Mouse (Mus musculus) lung, postnatal 0 days (tissue): ENCODE results near the gene Cnpy1. TPM values are rescaled to one million over a fixed set of nuclear protein-coding genes. Genes with fewer than 3 reads are reported as not detected.
A peak's percentile ranks its signal among the peaks of the same experiment; 100 is the strongest.

ENCODE experiments used
- ATAC-seq: fragments of 200-750 bp; cut with Nextera tagmentation; 2 replicates; pipeline ENCODE4 v1.8.0; 2017; ENCODE audit warnings: moderate library complexity
- DNase-seq: peaks from one replicate; pipeline ENCODE4 v3.0.0-alpha.2; 2016; ENCODE audit warnings: low spot score
- H3K27ac ChIP-seq: fragments of 300-500 bp; sonication (generic); 2 replicates; pipeline ENCODE4 v1.5.1; 2014; ENCODE audit warnings: antibody characterized with exemption, mild to moderate bottlenecking, low read length, mixed read lengths
- H3K27me3 ChIP-seq: fragments of 300-500 bp; sonication (generic); replicated peaks from 2 replicates; pipeline ENCODE4 v1.6.1; 2014; ENCODE audit warnings: low read length, mixed read lengths; ENCODE audit not compliant: insufficient read depth
- H3K36me3 ChIP-seq: fragments of 300-500 bp; sonication (generic); 2 replicates; pipeline ENCODE4 v1.6.1; 2014; ENCODE audit warnings: low read length, mixed read lengths; ENCODE audit not compliant: insufficient read depth
- H3K4me1 ChIP-seq: fragments of 300-500 bp; sonication (generic); 2 replicates; pipeline ENCODE4 v1.6.1; 2014; ENCODE audit warnings: antibody characterized with exemption, low read depth, low read length, mixed read lengths; ENCODE audit not compliant: insufficient read depth
- H3K4me2 ChIP-seq: fragments of 300-500 bp; sonication (generic); replicated peaks from 2 replicates; pipeline ENCODE4 v1.6.1; 2014; ENCODE audit warnings: low read depth, mild to moderate bottlenecking, low read length, moderate library complexity, mixed read lengths
- H3K4me3 ChIP-seq: fragments of 300-500 bp; sonication (generic); 2 replicates; pipeline ENCODE4 v1.5.1; 2014; ENCODE audit warnings: low read depth, low read length
- H3K9ac ChIP-seq: fragments of 300-500 bp; sonication (generic); replicated peaks from 2 replicates; pipeline ENCODE4 v1.6.1; 2014; ENCODE audit warnings: low read depth, mild to moderate bottlenecking
- H3K9me3 ChIP-seq: fragments of 300-500 bp; sonication (generic); 2 replicates; pipeline ENCODE4 v1.6.1; 2016; ENCODE audit warnings: low read length, mixed read lengths
- CTCF ChIP-seq: IDR thresholded peaks from 2 replicates; pipeline ENCODE4 v1.5.1; 2016; ENCODE audit warnings: antibody characterized with exemption, mild to moderate bottlenecking
- EP300 ChIP-seq: IDR thresholded peaks from 2 replicates; pipeline ENCODE4 v1.6.1; 2016; ENCODE audit warnings: antibody characterized with exemption, mild to moderate bottlenecking, control low read depth
- WGBS: fragments of 180-500 bp; shearing (Covaris S2); extraction: QIAGEN DNeasy Blood & Tissue Kit; methylation state at CpG from one replicate; pipeline ENCODE4 v1.1.7; 2014; 5-methylcytosine and 5-hydroxymethylcytosine counted together
- polyA plus RNA-seq: library from polyadenylated mRNA; unstranded; fragments of >200 nt; fragmentation: Nextera tagmentation; extraction: Ambion mirVana; gene quantifications from 2 replicates; pipeline ENCODE4 v1.2.1, GENCODE M21; 2015

The Cnpy1 gene
- polyA plus RNA-seq, 1 experiment from 2014 or later: 0.08 TPM

DNA sequence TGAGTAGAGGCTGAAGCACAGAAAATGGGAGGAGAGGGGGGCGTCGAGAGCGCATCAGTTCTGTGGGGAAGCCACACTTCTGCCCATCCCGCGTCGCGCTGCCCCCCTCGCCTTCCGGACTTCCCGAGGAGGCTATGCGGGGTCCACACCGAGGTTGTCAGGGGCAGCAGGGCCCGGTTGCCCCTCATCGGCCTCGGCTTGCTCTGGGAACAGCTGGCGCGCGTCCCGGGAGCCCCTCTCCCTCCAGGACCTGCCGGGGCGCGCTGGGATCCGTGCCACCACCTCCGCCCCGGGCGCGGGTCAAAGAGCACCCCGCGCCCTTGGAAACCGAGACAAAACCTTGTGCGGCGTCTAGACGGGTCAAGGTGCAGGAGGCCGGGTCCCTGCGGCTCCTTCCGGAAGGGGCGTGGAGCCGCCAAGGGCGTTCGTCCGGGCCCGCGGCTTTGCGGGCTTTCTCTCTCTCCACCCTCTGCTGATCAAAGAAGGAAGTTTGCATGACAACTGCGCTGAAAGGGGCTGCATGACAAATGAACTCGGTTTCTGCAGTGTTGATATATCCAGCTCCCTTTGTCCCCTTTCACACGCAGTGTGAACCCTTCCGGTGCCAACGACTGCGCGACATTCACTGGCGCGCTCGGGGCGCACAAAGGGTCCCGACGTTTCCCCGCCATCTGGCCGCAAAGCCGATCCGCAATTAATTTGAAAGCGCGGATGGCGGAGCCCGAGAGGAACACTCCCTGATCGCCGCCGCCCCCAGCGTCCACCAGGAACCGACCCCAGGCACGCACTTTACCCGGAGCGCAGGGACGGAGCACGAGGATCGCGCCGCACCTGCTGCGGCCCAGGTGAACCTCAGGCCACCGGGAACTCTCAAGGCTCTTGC is 35.8 kb downstream of the Cnpy1 start:
- H3K27me3 ChIP-seq: peaks cover 43% of the 10 kb centered on the region
- H3K36me3 ChIP-seq: no peaks in the 10 kb centered on the region
- no peaks in the 10 kb centered on the region for H3K4me1 ChIP-seq
- 2% methylated on average over 79 of the region's 80 CpGs for WGBS
- H3K9ac ChIP-seq: no peak overlapping the region
- DNase-seq (no peak), ATAC-seq (no peak)
- TF ChIP-seq CTCF: no peak
- no peak for TF ChIP-seq EP300
- H3K27ac ChIP-seq: no peak overlapping the region
- peak overlapping the region; percentile 31 for H3K4me3 ChIP-seq
- no peaks in the 10 kb centered on the region for H3K9me3 ChIP-seq
- peak overlapping the region; percentile 46 for H3K4me2 ChIP-seq

- WGBS: 10% methylated on average over 20 of the region's 20 CpGs
- Histone ChIP-seq H3K36me3 (no peaks in the 10 kb centered on the region), H3K9ac (no peak overlapping the region), H3K4me3 (no peak overlapping the region), H3K27me3 (peaks cover 39% of the 10 kb centered on the region), H3K27ac (no peak overlapping the region), H3K9me3 (no peaks in the 10 kb centered on the region), H3K4me1 (no peaks in the 10 kb centered on the region), H3K4me2 (no peak overlapping the region)
- TF ChIP-seq CTCF (no peak), EP300 (no peak)
- DNase-seq (no peak), ATAC-seq (no peak)
Measured at GRCm38 (mm10) chr5:28208726-28209520, 36.7 kb downstream of the Cnpy1 start.

- Histone ChIP-seq H3K4me3 (no peak overlapping the region), H3K4me1 (no peaks in the 10 kb centered on the region), H3K27ac (no peak overlapping the region), H3K9me3 (no peaks in the 10 kb centered on the region), H3K27me3 (peaks cover 39% of the 10 kb centered on the region), H3K9ac (no peak overlapping the region), H3K36me3 (no peaks in the 10 kb centered on the region), H3K4me2 (no peak overlapping the region)
- TF ChIP-seq CTCF (no peak), EP300 (no peak)
- 72% methylated on average over 4 of the region's 4 CpGs for WGBS
- DNase-seq: no peak
- no peak for ATAC-seq
Measured at GRCm38 (mm10) chr5:28207043-28207442, 38.6 kb downstream of the Cnpy1 start.

GRCm38 (mm10) chr5:28206448-28206847 is 39.2 kb downstream of the Cnpy1 start:
- Histone ChIP-seq H3K9ac (no peak overlapping the region), H3K27ac (no peak overlapping the region), H3K4me3 (no peak overlapping the region), H3K27me3 (peaks cover 36% of the 10 kb centered on the region), H3K36me3 (no peaks in the 10 kb centered on the region), H3K4me1 (no peaks in the 10 kb centered on the region), H3K9me3 (no peaks in the 10 kb centered on the region), H3K4me2 (no peak overlapping the region)
- 23% methylated on average over 4 of the region's 4 CpGs for WGBS
- DNase-seq (no peak), ATAC-seq (no peak)
- TF ChIP-seq CTCF: no peak
- TF ChIP-seq EP300: no peak

DNA sequence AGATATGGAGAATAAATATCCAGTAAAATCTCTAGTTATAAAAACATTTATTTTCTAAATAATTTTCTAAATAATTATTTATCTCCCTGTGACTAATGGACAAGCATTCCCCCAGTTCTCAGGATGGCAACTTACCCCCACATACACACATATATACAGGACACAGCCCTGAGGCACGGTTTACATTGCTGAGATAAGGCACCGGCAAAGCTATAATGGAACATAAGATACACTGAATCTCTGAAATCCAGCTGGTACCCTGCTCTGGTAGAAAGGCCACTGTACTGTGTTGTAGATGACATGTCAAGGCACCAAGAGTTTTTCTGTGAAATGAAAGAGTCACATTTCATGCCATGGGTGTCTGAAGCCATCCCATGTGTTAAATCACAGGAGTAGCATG is 40.9 kb downstream of the Cnpy1 start:
- 41% methylated on average over 2 of the region's 2 CpGs for WGBS
- H3K4me1 ChIP-seq: no peaks in the 10 kb centered on the region
- H3K9me3 ChIP-seq: no peaks in the 10 kb centered on the region
- TF ChIP-seq EP300: no peak
- TF ChIP-seq CTCF: no peak
- H3K9ac ChIP-seq: no peak overlapping the region
- H3K36me3 ChIP-seq: no peaks in the 10 kb centered on the region
- H3K27me3 ChIP-seq: peaks cover 22% of the 10 kb centered on the region
- no peak overlapping the region for H3K4me3 ChIP-seq
- H3K4me2 ChIP-seq: no peak overlapping the region
- no peak for DNase-seq
- ATAC-seq: no peak
- H3K27ac ChIP-seq: no peak overlapping the region

DNA sequence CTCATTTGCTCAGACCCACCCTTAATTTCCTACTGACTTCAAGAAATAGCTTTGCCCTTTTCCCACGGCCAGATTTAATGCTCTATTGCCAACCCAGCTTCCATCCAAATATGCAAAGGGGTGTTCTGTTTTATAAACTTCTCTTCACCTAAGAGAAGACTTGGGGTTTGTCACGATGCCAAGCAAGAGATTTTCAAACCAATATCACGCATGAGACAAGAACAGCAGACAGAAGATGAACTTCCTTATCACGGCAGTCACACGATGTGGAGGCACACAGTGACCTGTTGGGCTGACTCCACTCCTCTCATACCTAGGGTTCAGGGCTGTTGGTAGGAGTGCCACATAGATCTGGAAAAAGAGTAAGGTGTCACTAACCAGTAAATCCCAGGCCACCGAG is 42.5 kb downstream of the Cnpy1 start:
- ATAC-seq: no peak
- Histone ChIP-seq H3K36me3 (no peaks in the 10 kb centered on the region), H3K4me1 (no peaks in the 10 kb centered on the region), H3K9me3 (no peaks in the 10 kb centered on the region), H3K4me2 (no peak overlapping the region), H3K27me3 (peaks cover 9% of the 10 kb centered on the region), H3K4me3 (no peak overlapping the region), H3K27ac (no peak overlapping the region), H3K9ac (no peak overlapping the region)
- DNase-seq: no peak
- WGBS: 60% methylated on average over 6 of the region's 6 CpGs
- TF ChIP-seq EP300 (no peak), CTCF (no peak)
